Mouse (Mus musculus): ENCODE measurements around the gene Ano6.

GRCm38 (mm10) chr15:95970176-95970575 is 179.5 kb downstream of the Ano6 start:
- TF ChIP-seq CTCF (IDR thresholded peaks at IDR 0.05; ENCODE audit: borderline replicate concordance, control insufficient read depth, extremely low read depth, insufficient read depth, low read length, poor library complexity) (no peak), POLR2A (IDR thresholded peaks at IDR 0.05; ENCODE audit: control insufficient read depth, extremely low read depth, insufficient read depth, low read length, poor library complexity) (no peak)

All from thymus, adult 2 months (tissue).